ENCODE assay signal across 8 mouse cellular contexts in genomic region chr8:4324983-4325750, GRCm38 (mm10). TPM values are rescaled to one million over a fixed set of nuclear protein-coding genes. Genes with fewer than 3 reads are reported as not detected.
A peak's percentile ranks its signal among the peaks of the same experiment; 100 is the strongest.
DNase-seq lines count a peak whose midpoint lies in the region; ATAC-seq and TF ChIP-seq lines count a peak whose summit lies in the region.

TSS of gene Ccl25 (plus strand) at chr8:4325210.
TSS of gene Elavl1 (minus strand) at chr8:4325413.

- H3K4me2 ChIP-seq in forebrain, embryonic 16.5 days (ENCODE audit: low read length): peak within 1 kb of the TSS; percentile 83
- H3K4me2 ChIP-seq in lung, embryonic 14.5 days: peak within 1 kb of the TSS; percentile 91

- no peaks in the 10 kb centered on the region for H3K27me3 ChIP-seq in G1E (ENCODE audit: insufficient read depth, low read length)
- no peaks in the 10 kb centered on the region for H3K27me3 ChIP-seq in forebrain, embryonic 16.5 days (replicated peaks; ENCODE audit: control insufficient read depth, insufficient read depth, low read length)
- no peaks in the 10 kb centered on the region for H3K27me3 ChIP-seq in lung, embryonic 14.5 days (ENCODE audit: insufficient read depth, low read length)
- H3K27me3 ChIP-seq in thymus, adult 2 months (ENCODE audit: control insufficient read depth, insufficient read depth, low read length): no peaks in the 10 kb centered on the region

- H3K4me3 ChIP-seq in G1E (ENCODE audit: low read depth, low read length): peak within 1 kb of the TSS; percentile 86
- H3K4me3 ChIP-seq in forebrain, embryonic 16.5 days (replicated peaks; ENCODE audit: low read length): peak within 1 kb of the TSS; percentile 97
- peak within 1 kb of the TSS; percentile 71 for H3K4me3 ChIP-seq in layer of hippocampus, adult 2 months
- H3K4me3 ChIP-seq in lung, embryonic 14.5 days (ENCODE audit: low read depth, low read length): peak within 1 kb of the TSS; percentile 96
- H3K4me3 ChIP-seq in olfactory bulb, adult 2 months (ENCODE audit: insufficient read depth, low read depth, low read length): peak within 1 kb of the TSS; percentile 100
- peak within 1 kb of the TSS; percentile 83 for H3K4me3 ChIP-seq in thymus, adult 2 months (ENCODE audit: control insufficient read depth, insufficient read depth, low read length)

- peaks cover 66% of the 10 kb centered on the region for H3K36me3 ChIP-seq in G1E (replicated peaks)
- H3K36me3 ChIP-seq in forebrain, embryonic 16.5 days (ENCODE audit: control insufficient read depth, insufficient read depth): peaks cover 17% of the 10 kb centered on the region
- peaks cover 51% of the 10 kb centered on the region for H3K36me3 ChIP-seq in lung, embryonic 14.5 days (ENCODE audit: insufficient read depth)
- peaks cover 6% of the 10 kb centered on the region for H3K36me3 ChIP-seq in thymus, adult 2 months (ENCODE audit: control insufficient read depth, insufficient read depth, low read length)

- intact Hi-C loops in heart, postnatal 36 days (cut with DNase I): loop anchor here (5.0 kb wide), 3 partner anchors 133 to 352 kb away; partner anchors contain the start of gene Evi5l

- DNase-seq in G1E (ENCODE audit: low spot score): peak; percentile 97
- peak; percentile 96 to 98 for DNase-seq in cerebellum, adult 18-20 months
- DNase-seq in heart, postnatal 36 days: peak; percentile 97 to 98
- peak; percentile 97 to 99 for DNase-seq in layer of hippocampus, adult 2 months (ENCODE audit: low spot score in 2 of 2)
- DNase-seq in lung, embryonic 14.5 days: peak; percentile 98
- peak; percentile 96 for DNase-seq in thymus, adult 2 months

- peaks cover 70% of the 10 kb centered on the region for H3K4me1 ChIP-seq in G1E (ENCODE audit: insufficient read depth, low read depth, low read length)
- peaks cover 37% of the 10 kb centered on the region for H3K4me1 ChIP-seq in forebrain, embryonic 16.5 days (replicated peaks; ENCODE audit: control insufficient read depth, insufficient read depth, low read length)
- peaks cover 7% of the 10 kb centered on the region for H3K4me1 ChIP-seq in lung, embryonic 14.5 days (ENCODE audit: insufficient read depth)
- peaks cover 4% of the 10 kb centered on the region for H3K4me1 ChIP-seq in olfactory bulb, adult 2 months (ENCODE audit: control insufficient read depth, insufficient read depth, low read length)
- peaks cover 11% of the 10 kb centered on the region for H3K4me1 ChIP-seq in thymus, adult 2 months (replicated peaks; ENCODE audit: control insufficient read depth, insufficient read depth, low read length)

- H3K27ac ChIP-seq in forebrain, embryonic 16.5 days (ENCODE audit: low read length): peak within 1 kb of the TSS; percentile 86
- H3K27ac ChIP-seq in layer of hippocampus, adult 2 months: peak within 1 kb of the TSS; percentile 93
- H3K27ac ChIP-seq in lung, embryonic 14.5 days (ENCODE audit: low read depth): peak within 1 kb of the TSS; percentile 89
- H3K27ac ChIP-seq in olfactory bulb, adult 2 months (ENCODE audit: insufficient read depth, low read depth, low read length): peak within 1 kb of the TSS; percentile 62
- H3K27ac ChIP-seq in thymus, adult 2 months (ENCODE audit: control insufficient read depth, insufficient read depth, low read length): no peak within 1 kb of the TSS

- under 1% methylated on average over 51 of the region's 78 CpGs for WGBS in forebrain, embryonic 16.5 days
- whole genome bisulfite sequencing in lung, embryonic 14.5 days: under 1% methylated on average over 74 of the region's 78 CpGs
- WGBS in olfactory bulb, adult 2 months: under 1% methylated on average over 78 of the region's 78 CpGs
- under 1% methylated on average over 78 of the region's 78 CpGs for WGBS in thymus, adult 2 months

- TF ChIP-seq POLR2A in olfactory bulb, adult 2 months (IDR thresholded peaks at IDR 0.05; ENCODE audit: insufficient read depth, low read depth, low read length): peak; percentile 69
- peak; percentile 45 for TF ChIP-seq POLR2A in thymus, adult 2 months (IDR thresholded peaks at IDR 0.05; ENCODE audit: control insufficient read depth, extremely low read depth, insufficient read depth, low read length, poor library complexity)

- H3K9ac ChIP-seq in forebrain, embryonic 16.5 days (replicated peaks; ENCODE audit: low read depth, low read length): peak within 1 kb of the TSS; percentile 97
- peak within 1 kb of the TSS; percentile 98 for H3K9ac ChIP-seq in lung, embryonic 14.5 days

- no peaks in the 10 kb centered on the region for H3K9me3 ChIP-seq in G1E (replicated peaks)
- H3K9me3 ChIP-seq in forebrain, embryonic 16.5 days (ENCODE audit: control insufficient read depth, low read length): no peaks in the 10 kb centered on the region
- H3K9me3 ChIP-seq in lung, embryonic 14.5 days (ENCODE audit: low read depth, low read length): no peaks in the 10 kb centered on the region

- TF ChIP-seq CTCF in G1E (IDR thresholded peaks at IDR 0.05; ENCODE audit: low read depth, low read length): no peak
- TF ChIP-seq CTCF in layer of hippocampus, adult 2 months (conservative IDR thresholded peaks at IDR 0.05): 0 out of 2 replicates have a peak, but pooled peaks have one; percentile 13
- TF ChIP-seq CTCF in lung, embryonic 14.5 days (IDR thresholded peaks at IDR 0.05; ENCODE audit: low read depth): no peak
- no peak for TF ChIP-seq CTCF in olfactory bulb, adult 2 months (IDR thresholded peaks at IDR 0.05; ENCODE audit: insufficient read depth, low read depth, low read length)
- no peak for TF ChIP-seq CTCF in thymus, adult 2 months (IDR thresholded peaks at IDR 0.05; ENCODE audit: borderline replicate concordance, control insufficient read depth, extremely low read depth, insufficient read depth, low read length, poor library complexity)

- peak; percentile 84 for ATAC-seq in G1E (ENCODE audit: extremely low read depth, insufficient number of reproducible peaks, low FRiP score, poor library complexity, severe bottlenecking)
- ATAC-seq in forebrain, embryonic 16.5 days: peak; percentile 97
- ATAC-seq in lung, embryonic 14.5 days (ENCODE audit: insufficient read depth): peak; percentile 98

RNA-seq across cellular contexts. Expression of gene Ccl25, which starts in this region (rescaled TPM):
- total RNA-seq in G1E (2014; fragmentation: Nextera tagmentation): 64.9 and 69.3 TPM in 2 replicates
- total RNA-seq in G1E (2017): 16.0 and 18.1 TPM in 2 replicates
- polyA plus RNA-seq in G1E (2012): 1.1 and 1.9 TPM in 2 replicates
- 17.1 and 21.6 TPM in 2 replicates for polyA plus RNA-seq in forebrain, embryonic 16.5 days (2015; fragmentation: Nextera tagmentation; extraction: Ambion mirVana)
- 1 to 10 TPM; 3.4 to 4.2 TPM for total RNA-seq in heart, postnatal 36 days (2021)
- 10 to 100 TPM; 24.6 to 27.5 TPM for total RNA-seq in layer of hippocampus, adult 2 months (2021)
- 16.2 and 16.4 TPM in 2 replicates for polyA plus RNA-seq in lung, embryonic 14.5 days (2014; fragmentation: Nextera tagmentation; extraction: Ambion mirVana)
- 506 TPM in 1 of 2 replicates, not detected in the other for polyA plus RNA-seq in olfactory bulb, adult 2 months (2012; ENCODE audit: insufficient read depth, insufficient read length, low replicate concordance, missing spikeins)
- 178 and 233 TPM in 2 replicates for polyA plus RNA-seq in thymus, adult 2 months (2012; rRNA removed)

RNA-seq across cellular contexts. Expression of gene Elavl1, which starts in this region (rescaled TPM):
- total RNA-seq in G1E (2014; fragmentation: Nextera tagmentation): 162 and 168 TPM in 2 replicates
- total RNA-seq in G1E (2017): 92.5 and 98.1 TPM in 2 replicates
- 110 and 125 TPM in 2 replicates for polyA plus RNA-seq in G1E (2012)
- 127 and 150 TPM in 2 replicates for polyA plus RNA-seq in forebrain, embryonic 16.5 days (2015; fragmentation: Nextera tagmentation; extraction: Ambion mirVana)
- total RNA-seq in heart, postnatal 36 days (2021): 10 to 100 TPM; 50.2 to 52.8 TPM
- 10 to 100 TPM; 78.6 to 81.1 TPM for total RNA-seq in layer of hippocampus, adult 2 months (2021)
- 307 and 319 TPM in 2 replicates for polyA plus RNA-seq in lung, embryonic 14.5 days (2014; fragmentation: Nextera tagmentation; extraction: Ambion mirVana)
- 138 TPM in 1 of 2 replicates, not detected in the other for polyA plus RNA-seq in olfactory bulb, adult 2 months (2012; ENCODE audit: insufficient read depth, insufficient read length, low replicate concordance, missing spikeins)
- polyA plus RNA-seq in thymus, adult 2 months (2012; rRNA removed): 43.2 and 70.4 TPM in 2 replicates
